Mouse (Mus musculus): ENCODE data around the gene Enpp7. TPM values are rescaled to one million over a fixed set of nuclear protein-coding genes. Genes with fewer than 3 reads are reported as not detected.
A peak's percentile ranks its signal among the peaks of the same experiment; 100 is the strongest.

The Enpp7 gene
- polyA plus RNA-seq, 1 experiment from 2014 or later, result not detected

DNA sequence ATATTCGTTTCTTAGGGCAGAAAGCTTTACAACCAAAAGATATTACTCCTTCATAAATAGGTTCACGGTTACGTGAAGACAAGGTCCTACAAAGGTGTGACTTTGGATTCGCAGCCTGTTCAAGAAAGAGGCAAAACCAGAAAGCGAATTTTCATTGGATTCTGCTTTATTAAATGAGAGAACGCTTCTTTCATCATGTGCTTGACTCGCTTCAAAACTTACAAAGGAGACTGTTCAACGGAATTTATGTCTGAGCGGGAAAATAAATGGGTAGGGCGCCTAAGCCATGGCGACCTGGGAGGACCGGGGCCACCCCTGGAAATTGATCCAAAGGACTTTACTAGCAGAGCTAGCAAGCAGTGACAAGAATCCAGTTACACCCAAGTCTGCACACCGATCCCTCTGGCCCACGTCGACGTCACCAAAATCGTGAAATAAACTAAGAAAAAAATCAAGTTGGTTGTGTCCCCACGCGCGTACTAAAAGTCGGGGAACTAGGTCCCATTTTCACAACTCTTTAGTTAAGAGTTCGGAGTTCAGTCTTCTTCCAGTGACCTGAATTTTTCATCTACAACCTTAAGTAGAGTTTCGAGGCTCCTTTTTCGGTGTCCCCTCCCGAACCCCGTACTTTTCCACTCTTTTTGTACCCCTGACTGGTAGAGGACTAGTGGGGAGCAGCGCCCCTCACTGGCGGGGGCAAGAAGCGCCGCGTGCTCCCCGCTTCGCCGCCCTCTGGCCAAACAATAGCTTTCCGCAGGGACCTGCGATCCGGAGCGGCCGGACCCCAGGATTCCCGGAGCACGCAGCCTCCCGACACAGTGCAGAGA lies 34.3 kb downstream of the Enpp7 start:
- no peaks in the 10 kb centered on the region for H3K9me3 ChIP-seq (ENCODE audit: control insufficient read depth, low read length)
- peak overlapping the region; percentile 97 for H3K4me2 ChIP-seq (ENCODE audit: low read depth)
- peaks cover 8% of the 10 kb centered on the region for H3K36me3 ChIP-seq (ENCODE audit: control insufficient read depth, insufficient read depth, low read length)
- H3K9ac ChIP-seq (ENCODE audit: low read length), result peak overlapping the region; percentile 97
- H3K4me3 ChIP-seq (ENCODE audit: low read depth, low read length), result peak overlapping the region; percentile 96
- no peaks in the 10 kb centered on the region for H3K27me3 ChIP-seq (ENCODE audit: control insufficient read depth, insufficient read depth, low read length)
- 5% methylated on average over 42 of the region's 42 CpGs for WGBS
- no peak for ATAC-seq (ENCODE audit: insufficient read depth, low FRiP score, low TSS enrichment)
- peaks cover 26% of the 10 kb centered on the region for H3K4me1 ChIP-seq (ENCODE audit: control insufficient read depth, insufficient read depth, low read length)
- DNase-seq (ENCODE audit: low spot score), result no peak
- H3K27ac ChIP-seq (ENCODE audit: low read depth, low read length), result peak overlapping the region; percentile 89; the same call in 1 of the 2 replicates

DNA sequence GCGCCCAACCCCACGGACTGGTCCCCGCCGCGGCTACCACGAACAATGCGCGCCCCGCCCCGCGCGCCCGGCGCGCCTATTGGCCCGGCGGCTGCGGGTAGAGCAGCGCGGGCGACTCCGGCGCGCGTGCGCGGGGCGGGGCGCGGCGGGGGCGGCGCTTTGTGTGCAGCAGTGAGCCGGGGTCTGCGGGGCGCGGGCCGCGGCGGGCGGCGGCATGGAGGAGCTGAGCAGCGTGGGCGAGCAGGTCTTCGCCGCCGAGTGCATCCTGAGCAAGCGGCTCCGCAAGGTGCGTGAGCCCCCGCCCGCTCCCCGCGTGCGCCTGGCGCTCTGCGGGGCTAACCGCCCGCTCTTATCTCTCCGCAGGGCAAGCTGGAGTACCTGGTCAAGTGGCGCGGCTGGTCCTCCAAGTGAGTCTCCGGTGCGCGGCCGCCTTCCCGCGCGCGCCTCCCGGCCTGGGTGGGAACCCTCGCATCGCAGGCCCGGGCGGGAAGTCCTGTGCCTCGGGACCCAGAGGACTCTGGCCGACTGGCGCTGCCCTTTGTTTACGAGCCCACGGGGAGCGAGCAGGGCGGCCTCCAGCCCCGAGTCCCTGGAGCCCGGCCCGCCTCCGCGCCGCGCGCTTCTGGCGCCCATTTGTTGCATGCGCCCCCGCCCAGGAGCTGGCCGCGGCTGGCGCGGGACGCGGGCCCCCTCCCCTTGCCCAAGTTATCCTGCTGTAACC lies 35.1 kb downstream of the Enpp7 start, which contains the start of gene Cbx2:
TSS of gene Cbx2 (plus strand) at position 68 of the 721 bp plus-strand sequence.
- H3K27me3 ChIP-seq (ENCODE audit: control insufficient read depth, insufficient read depth, low read length), result no peaks in the 10 kb centered on the region
- ATAC-seq (ENCODE audit: insufficient read depth, low FRiP score, low TSS enrichment), result peak; percentile 95
- H3K4me1 ChIP-seq (ENCODE audit: control insufficient read depth, insufficient read depth, low read length), result peaks cover 26% of the 10 kb centered on the region
- peak within 1 kb of the TSS; percentile 96 for H3K4me3 ChIP-seq (ENCODE audit: low read depth, low read length)
- H3K36me3 ChIP-seq (ENCODE audit: control insufficient read depth, insufficient read depth, low read length), result peaks cover 13% of the 10 kb centered on the region
- DNase-seq (ENCODE audit: low spot score), result peak; percentile 97
- H3K4me2 ChIP-seq (ENCODE audit: low read depth), result peak within 1 kb of the TSS; percentile 97
- peak within 1 kb of the TSS; percentile 89 for H3K27ac ChIP-seq (ENCODE audit: low read depth, low read length)
- H3K9ac ChIP-seq (ENCODE audit: low read length), result peak within 1 kb of the TSS; percentile 97
- under 1% methylated on average over 56 of the region's 99 CpGs for WGBS
- H3K9me3 ChIP-seq (ENCODE audit: control insufficient read depth, low read length), result no peaks in the 10 kb centered on the region

DNA sequence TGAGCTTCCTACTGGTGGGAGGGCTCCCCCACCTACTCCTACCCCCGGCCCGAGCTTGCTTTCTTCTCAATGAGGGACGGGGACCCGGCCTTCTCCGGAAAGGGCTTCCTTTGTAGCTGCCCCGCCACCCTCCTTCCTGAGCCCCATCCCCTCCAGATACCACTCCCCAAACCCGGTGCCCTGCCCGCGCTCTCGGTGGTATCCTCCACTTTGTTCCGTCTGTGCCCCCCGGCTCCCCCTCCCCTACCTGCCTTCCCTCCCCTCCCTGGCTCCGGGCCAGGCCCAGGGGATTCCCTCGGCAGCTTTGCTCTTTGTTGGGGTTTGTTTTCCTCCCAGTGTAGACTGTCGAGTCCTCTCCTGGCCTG lies 35.6 kb downstream of the Enpp7 start:
- H3K9ac ChIP-seq (ENCODE audit: low read length), result peak overlapping the region; percentile 97
- peak; percentile 78 for DNase-seq (ENCODE audit: low spot score)
- peak overlapping the region; percentile 89 for H3K27ac ChIP-seq (ENCODE audit: low read depth, low read length)
- peak; percentile 51 for ATAC-seq (ENCODE audit: insufficient read depth, low FRiP score, low TSS enrichment)
- H3K4me2 ChIP-seq (ENCODE audit: low read depth), result peak overlapping the region; percentile 97
- peak overlapping the region; percentile 96 for H3K4me3 ChIP-seq (ENCODE audit: low read depth, low read length)
- H3K9me3 ChIP-seq (ENCODE audit: control insufficient read depth, low read length), result no peaks in the 10 kb centered on the region
- WGBS, result 1% methylated on average over 15 of the region's 15 CpGs
- H3K27me3 ChIP-seq (ENCODE audit: control insufficient read depth, insufficient read depth, low read length), result no peaks in the 10 kb centered on the region
- H3K4me1 ChIP-seq (ENCODE audit: control insufficient read depth, insufficient read depth, low read length), result peaks cover 26% of the 10 kb centered on the region
- peaks cover 18% of the 10 kb centered on the region for H3K36me3 ChIP-seq (ENCODE audit: control insufficient read depth, insufficient read depth, low read length)

DNA sequence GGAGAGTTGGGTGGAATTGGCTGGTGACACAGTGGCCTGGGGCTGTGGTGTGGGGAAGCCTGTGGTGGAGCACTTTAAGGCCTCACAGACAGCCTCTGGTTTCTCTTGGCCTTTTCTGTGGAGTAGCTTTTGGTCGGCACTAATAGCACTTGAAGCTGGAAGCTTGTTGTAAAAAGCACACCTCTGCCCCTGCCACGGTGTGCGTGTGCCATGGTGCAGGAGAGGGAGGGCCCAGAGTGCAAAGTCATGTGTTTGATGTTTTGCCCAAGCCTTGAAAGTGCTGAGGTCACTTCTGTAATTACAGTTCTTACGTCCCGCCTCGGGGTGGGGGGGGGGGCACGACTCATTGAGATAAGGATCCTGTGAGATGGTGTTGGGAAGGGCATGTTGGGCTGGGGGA lies 36.3 kb downstream of the Enpp7 start:
- Histone ChIP-seq H3K9me3 (ENCODE audit: control insufficient read depth, low read length) (no peaks in the 10 kb centered on the region), H3K36me3 (ENCODE audit: control insufficient read depth, insufficient read depth, low read length) (peaks cover 25% of the 10 kb centered on the region), H3K9ac (ENCODE audit: low read length) (peak overlapping the region; percentile 97), H3K4me1 (ENCODE audit: control insufficient read depth, insufficient read depth, low read length) (peaks cover 26% of the 10 kb centered on the region), H3K27ac (ENCODE audit: low read depth, low read length) (no peak overlapping the region), H3K27me3 (ENCODE audit: control insufficient read depth, insufficient read depth, low read length) (no peaks in the 10 kb centered on the region), H3K4me3 (ENCODE audit: low read depth, low read length) (peak overlapping the region; percentile 96), H3K4me2 (ENCODE audit: low read depth) (peak overlapping the region; percentile 97)
- 14% methylated on average over 7 of the region's 7 CpGs for WGBS
- ATAC-seq (ENCODE audit: insufficient read depth, low FRiP score, low TSS enrichment) (no peak), DNase-seq (ENCODE audit: low spot score) (no peak)

DNA sequence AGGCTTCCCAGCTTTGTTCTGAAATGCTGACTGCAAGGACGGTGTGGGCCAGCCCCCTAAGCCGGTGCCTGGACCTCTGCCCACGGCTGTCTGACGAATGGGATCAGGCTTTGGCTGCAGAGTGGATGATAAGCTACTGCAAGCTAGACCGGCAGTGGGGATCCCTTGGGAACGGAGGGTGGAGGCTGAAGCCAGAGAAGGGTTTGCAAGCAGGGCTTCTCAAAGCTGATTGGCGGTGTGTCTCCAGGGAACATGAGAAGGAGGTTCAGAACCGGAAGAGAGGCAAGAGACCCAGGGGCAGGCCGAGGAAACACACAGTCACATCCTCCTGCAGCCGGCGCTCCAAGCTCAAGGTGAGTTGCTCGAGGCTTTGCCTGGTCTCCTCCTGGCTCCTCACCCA lies 38.2 kb downstream of the Enpp7 start:
- Histone ChIP-seq H3K27me3 (ENCODE audit: control insufficient read depth, insufficient read depth, low read length) (no peaks in the 10 kb centered on the region), H3K36me3 (ENCODE audit: control insufficient read depth, insufficient read depth, low read length) (peaks cover 28% of the 10 kb centered on the region), H3K4me3 (ENCODE audit: low read depth, low read length) (no peak overlapping the region), H3K9ac (ENCODE audit: low read length) (peak overlapping the region; percentile 4; the same call in 1 of the 2 replicates), H3K4me1 (ENCODE audit: control insufficient read depth, insufficient read depth, low read length) (peaks cover 26% of the 10 kb centered on the region), H3K27ac (ENCODE audit: low read depth, low read length) (no peak overlapping the region), H3K4me2 (ENCODE audit: low read depth) (0 out of 2 replicates have a peak overlapping the region, but pooled peaks have one; percentile 2), H3K9me3 (ENCODE audit: control insufficient read depth, low read length) (no peaks in the 10 kb centered on the region)
- ATAC-seq (ENCODE audit: insufficient read depth, low FRiP score, low TSS enrichment) (no peak), DNase-seq (ENCODE audit: low spot score) (no peak)
- 76% methylated on average over 12 of the region's 12 CpGs for WGBS

DNA sequence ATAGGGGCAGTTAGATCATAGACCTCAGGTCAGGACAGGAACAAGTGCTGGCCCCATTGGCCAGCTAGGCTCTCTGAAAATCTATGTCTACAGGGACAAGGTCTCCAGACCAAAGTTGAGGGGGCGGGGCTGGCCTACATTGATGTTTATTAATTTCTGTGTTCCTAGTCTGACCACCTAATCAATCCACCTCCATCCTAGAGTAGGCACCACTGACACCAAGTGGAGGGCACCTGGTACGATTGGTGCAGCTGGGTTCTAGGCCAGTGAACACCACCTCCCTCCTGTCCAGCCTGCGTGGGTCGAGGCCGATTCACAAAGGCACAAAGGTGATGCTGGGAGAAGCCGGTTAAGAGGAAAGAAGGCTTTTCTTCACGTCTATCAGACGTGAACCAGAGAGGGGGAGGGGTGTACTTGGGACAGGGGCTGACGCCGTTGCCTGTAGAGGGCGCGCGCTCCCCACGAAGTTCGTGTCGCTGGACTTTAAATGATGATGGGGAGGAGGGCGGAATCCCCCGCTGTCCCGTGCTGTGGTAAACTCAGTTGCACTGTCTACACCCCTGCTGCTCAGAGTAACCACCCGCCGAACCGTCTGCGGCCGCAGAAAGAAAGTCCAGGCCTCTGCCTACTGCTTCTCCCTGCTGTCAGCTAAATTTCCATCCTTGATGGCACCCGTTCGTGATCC lies 46.0 kb downstream of the Enpp7 start:
- no peak overlapping the region for H3K9ac ChIP-seq (ENCODE audit: low read length)

DNA sequence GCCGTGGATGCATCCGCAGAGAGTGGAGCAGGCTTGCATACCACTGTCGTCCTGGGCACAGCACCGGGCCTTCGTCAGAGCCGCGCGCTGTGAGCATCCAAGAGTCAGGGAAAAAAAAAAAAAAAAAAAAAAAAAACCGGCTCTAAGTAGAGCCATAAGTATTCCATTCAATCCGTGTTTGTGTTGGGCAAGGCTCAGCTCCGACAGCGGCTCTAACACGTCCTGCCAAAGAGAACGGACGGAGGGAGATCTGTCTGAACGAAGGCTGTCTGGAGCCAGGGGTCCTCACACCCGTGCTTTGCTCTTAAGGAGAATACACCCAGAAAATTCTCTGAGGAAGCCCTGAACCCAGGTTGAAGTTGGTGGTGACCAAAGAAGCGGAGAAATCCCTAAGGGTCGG lies 46.6 kb downstream of the Enpp7 start:
- Histone ChIP-seq H3K4me2 (ENCODE audit: low read depth) (no peak overlapping the region), H3K9ac (ENCODE audit: low read length) (no peak overlapping the region), H3K27ac (ENCODE audit: low read depth, low read length) (no peak overlapping the region), H3K9me3 (ENCODE audit: control insufficient read depth, low read length) (no peaks in the 10 kb centered on the region), H3K4me1 (ENCODE audit: control insufficient read depth, insufficient read depth, low read length) (peaks cover 33% of the 10 kb centered on the region), H3K27me3 (ENCODE audit: control insufficient read depth, insufficient read depth, low read length) (peaks cover 51% of the 10 kb centered on the region), H3K36me3 (ENCODE audit: control insufficient read depth, insufficient read depth, low read length) (peaks cover 2% of the 10 kb centered on the region; the same call in 1 of the 2 replicates), H3K4me3 (ENCODE audit: low read depth, low read length) (no peak overlapping the region)
- DNase-seq (ENCODE audit: low spot score), result no peak
- no peak for ATAC-seq (ENCODE audit: insufficient read depth, low FRiP score, low TSS enrichment)
- 2% methylated on average over 19 of the region's 19 CpGs for WGBS

More for the DNA sequence above, 46.0 kb downstream of the Enpp7 start:
- Histone ChIP-seq H3K27me3 (ENCODE audit: control insufficient read depth, insufficient read depth, low read length) (peaks cover 47% of the 10 kb centered on the region), H3K4me3 (ENCODE audit: low read depth, low read length) (no peak overlapping the region), H3K4me1 (ENCODE audit: control insufficient read depth, insufficient read depth, low read length) (peaks cover 28% of the 10 kb centered on the region), H3K27ac (ENCODE audit: low read depth, low read length) (no peak overlapping the region), H3K4me2 (ENCODE audit: low read depth) (no peak overlapping the region), H3K36me3 (ENCODE audit: control insufficient read depth, insufficient read depth, low read length) (peaks cover 5% of the 10 kb centered on the region), H3K9me3 (ENCODE audit: control insufficient read depth, low read length) (no peaks in the 10 kb centered on the region)
- WGBS, result 2% methylated on average over 26 of the region's 26 CpGs
- peak; percentile 87 for DNase-seq (ENCODE audit: low spot score)
- ATAC-seq (ENCODE audit: insufficient read depth, low FRiP score, low TSS enrichment), result peak; percentile 51; the same call in 1 of the 2 replicates

DNA sequence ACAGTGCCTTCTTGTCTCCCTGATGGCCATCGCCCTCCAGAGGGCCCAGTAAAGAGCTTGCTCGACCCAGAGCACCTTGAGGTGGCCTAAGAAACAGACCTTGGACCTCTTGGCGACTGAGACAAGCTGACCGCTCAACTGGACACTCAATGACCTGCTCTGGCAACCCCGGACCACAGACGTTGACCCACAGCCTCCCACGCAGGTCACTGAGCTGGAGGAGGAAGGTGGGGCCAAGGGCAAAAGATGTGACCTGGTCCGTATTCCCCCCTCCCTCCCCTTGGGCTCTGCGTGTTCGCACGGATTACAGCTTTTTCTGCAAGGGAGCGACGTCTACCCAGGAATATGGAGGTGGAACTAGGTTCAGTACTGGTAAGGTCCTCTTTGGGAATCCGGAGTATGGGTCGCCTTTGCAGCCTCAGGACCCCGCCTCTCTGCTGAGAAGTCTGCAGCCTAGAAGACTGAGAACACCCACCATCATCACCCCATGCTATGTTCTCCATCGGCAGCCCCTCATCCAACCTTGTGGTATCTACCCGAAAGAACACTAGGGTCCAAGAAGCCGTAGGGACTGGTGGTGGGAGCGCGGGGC lies 47.2 kb downstream of the Enpp7 start:
- Histone ChIP-seq H3K4me2 (ENCODE audit: low read depth) (no peak overlapping the region), H3K9ac (ENCODE audit: low read length) (no peak overlapping the region), H3K4me3 (ENCODE audit: low read depth, low read length) (no peak overlapping the region), H3K27me3 (ENCODE audit: control insufficient read depth, insufficient read depth, low read length) (peaks cover 54% of the 10 kb centered on the region), H3K4me1 (ENCODE audit: control insufficient read depth, insufficient read depth, low read length) (peaks cover 39% of the 10 kb centered on the region), H3K36me3 (ENCODE audit: control insufficient read depth, insufficient read depth, low read length) (peaks cover 2% of the 10 kb centered on the region; the same call in 1 of the 2 replicates), H3K9me3 (ENCODE audit: control insufficient read depth, low read length) (no peaks in the 10 kb centered on the region), H3K27ac (ENCODE audit: low read depth, low read length) (no peak overlapping the region)
- ATAC-seq (ENCODE audit: insufficient read depth, low FRiP score, low TSS enrichment) (no peak), DNase-seq (ENCODE audit: low spot score) (no peak)
- 1% methylated on average over 21 of the region's 21 CpGs for WGBS
